Mouse (Mus musculus): Measurements from ENCODE around the gene Ecm1. TPM values are rescaled to one million over a fixed set of nuclear protein-coding genes. Genes with fewer than 3 reads are reported as not detected.
A peak's percentile ranks its signal among the peaks of the same experiment; 100 is the strongest.
"Not testable (repeated sequence)": the region's sequence is repeated elsewhere in the genome, so short reads cannot be mapped to it uniquely, and the experiment has no call there.

Gene Ecm1
- polyA plus RNA-seq, 1 experiment = 15.7 TPM

DNA sequence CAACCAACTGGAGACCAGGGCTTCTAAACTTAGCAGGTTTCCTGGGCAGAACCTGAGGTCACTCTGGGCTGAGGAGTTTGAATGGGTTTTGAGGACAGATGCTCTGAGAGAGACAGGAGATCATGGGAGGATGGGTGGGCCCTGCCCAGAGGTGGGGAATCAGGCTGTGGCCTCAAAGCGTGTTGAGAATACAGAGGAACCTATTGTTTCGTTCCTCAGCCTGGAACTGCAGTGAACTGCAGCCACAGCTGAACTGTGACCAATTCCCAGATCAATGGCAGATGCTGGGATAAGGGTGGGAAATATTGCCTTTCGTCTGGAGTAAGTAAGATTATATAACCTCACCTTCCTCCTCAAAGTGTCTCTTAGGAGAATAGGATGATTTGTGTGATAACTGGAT is 43.6 kb downstream of the Ecm1 start:
- TF ChIP-seq CTCF (IDR thresholded peaks at IDR 0.05; ENCODE audit: extremely low read depth, insufficient read depth, low read length) = no peak
- TF ChIP-seq POLR2A (IDR thresholded peaks at IDR 0.05; ENCODE audit: extremely low read depth, insufficient read depth, low read length) = no peak

DNA sequence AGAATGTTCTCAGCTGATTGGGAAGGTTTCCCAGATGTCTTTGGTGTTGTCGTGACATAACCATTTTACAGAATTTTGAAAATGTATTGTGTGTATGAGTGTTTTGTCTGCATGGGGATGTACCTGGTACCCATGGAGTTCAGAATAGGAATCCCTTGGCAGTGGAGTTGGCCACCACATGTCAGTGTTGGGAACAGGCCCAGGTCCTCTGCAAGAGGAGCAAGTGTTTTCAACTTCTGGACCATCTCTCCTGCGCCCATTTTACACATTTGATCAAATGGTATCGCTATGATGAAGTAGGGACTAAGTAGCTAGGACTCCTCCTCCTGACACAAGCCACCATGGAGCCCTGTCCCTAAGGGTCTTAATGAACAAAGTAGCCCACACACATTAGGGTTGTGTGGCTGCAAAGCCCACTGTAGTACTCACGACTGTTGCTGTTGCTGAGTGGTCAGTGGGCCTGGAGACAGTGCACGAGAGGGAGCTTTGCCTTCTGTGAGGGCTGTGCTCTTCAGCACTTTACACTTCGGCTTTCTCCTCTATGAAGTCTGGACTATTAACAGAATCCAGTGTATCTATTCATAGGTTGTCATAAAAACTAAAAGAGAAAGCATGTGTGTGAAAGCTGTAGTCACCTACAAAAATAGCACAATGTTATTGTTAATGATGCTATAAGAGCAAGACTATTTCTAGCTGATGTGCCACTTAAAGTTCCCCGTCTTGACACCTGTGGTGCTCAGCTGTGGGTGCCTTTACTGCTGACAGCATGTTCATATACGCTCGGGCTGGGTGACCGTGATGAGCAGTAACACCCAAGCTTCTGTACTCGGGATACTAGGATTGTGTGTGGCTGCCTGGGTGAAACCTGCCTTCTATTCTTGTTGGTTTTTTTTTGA is 44.3 kb downstream of the Ecm1 start:
- Histone ChIP-seq H3K4me1 (ENCODE audit: control insufficient read depth, insufficient read depth, low read length) (peaks cover 2% of the 10 kb centered on the region; the same call in 1 of the 2 replicates), H3K4me3 (ENCODE audit: insufficient read depth, low read length) (no peak overlapping the region), H3K27ac (ENCODE audit: insufficient read depth, low read length) (no peak overlapping the region)
- TF ChIP-seq CTCF (IDR thresholded peaks at IDR 0.05; ENCODE audit: extremely low read depth, insufficient read depth, low read length) = no peak
- no peak for TF ChIP-seq POLR2A (IDR thresholded peaks at IDR 0.05; ENCODE audit: extremely low read depth, insufficient read depth, low read length)

More for the DNA sequence above, 43.6 kb downstream of the Ecm1 start:
- Histone ChIP-seq H3K4me3 (ENCODE audit: insufficient read depth, low read length) (no peak overlapping the region), H3K27ac (ENCODE audit: insufficient read depth, low read length) (no peak overlapping the region), H3K4me1 (ENCODE audit: control insufficient read depth, insufficient read depth, low read length) (peaks cover 2% of the 10 kb centered on the region; the same call in 1 of the 2 replicates)

DNA sequence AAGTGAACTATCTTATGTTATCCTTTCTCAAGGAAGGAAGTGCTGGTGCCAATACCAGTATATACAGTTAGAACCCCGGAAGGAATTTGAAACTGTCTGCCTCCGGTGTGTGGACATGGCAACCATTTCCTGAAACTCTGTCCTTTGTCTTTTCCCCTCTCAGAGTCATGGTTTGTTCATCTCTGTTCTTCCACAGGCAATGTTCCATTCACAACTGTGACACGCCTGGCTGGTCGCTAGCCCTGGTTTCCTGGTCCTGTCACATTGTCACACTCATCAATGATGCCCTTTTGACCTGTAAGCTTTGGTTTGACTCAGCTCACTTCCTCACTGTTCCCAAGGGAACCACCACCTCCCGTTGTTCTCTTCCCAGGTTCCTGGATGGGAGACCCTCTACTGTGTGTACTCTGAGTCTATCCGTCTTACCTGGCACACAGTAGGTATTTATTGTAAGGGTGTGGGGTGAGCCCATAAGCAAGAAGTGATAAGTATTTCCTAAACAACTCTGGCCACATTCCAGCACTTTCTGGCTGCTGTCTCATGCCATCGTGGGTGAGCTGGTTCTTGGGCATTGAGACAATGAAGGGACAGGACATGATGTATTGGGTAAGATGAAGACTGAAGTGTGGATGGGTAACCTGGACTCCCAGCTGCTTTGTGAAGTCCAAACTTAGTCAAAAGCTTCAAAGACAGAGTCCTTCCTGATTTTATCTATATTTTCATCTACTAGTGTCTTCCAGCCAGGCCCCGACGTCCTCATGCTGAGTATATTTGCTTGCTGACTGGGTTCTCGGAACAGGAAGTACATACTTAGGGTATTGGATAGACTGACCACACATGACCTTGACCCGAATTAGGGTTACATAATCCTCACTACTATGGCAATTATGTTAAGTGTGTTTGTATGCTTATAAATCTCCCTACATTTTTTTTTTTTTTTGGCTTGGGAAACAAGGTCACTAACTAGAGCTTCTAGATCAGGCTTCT is 45.3 kb downstream of the Ecm1 start:
- Histone ChIP-seq H3K4me1 (ENCODE audit: control insufficient read depth, insufficient read depth, low read length) (peaks cover 2% of the 10 kb centered on the region; the same call in 1 of the 2 replicates), H3K4me3 (ENCODE audit: insufficient read depth, low read length) (no peak overlapping the region), H3K27ac (ENCODE audit: insufficient read depth, low read length) (no peak overlapping the region)
- no peak for TF ChIP-seq CTCF (IDR thresholded peaks at IDR 0.05; ENCODE audit: extremely low read depth, insufficient read depth, low read length)
- no peak for TF ChIP-seq POLR2A (IDR thresholded peaks at IDR 0.05; ENCODE audit: extremely low read depth, insufficient read depth, low read length)

- TF ChIP-seq CTCF (IDR thresholded peaks at IDR 0.05; ENCODE audit: extremely low read depth, insufficient read depth, low read length) (no peak), POLR2A (IDR thresholded peaks at IDR 0.05; ENCODE audit: extremely low read depth, insufficient read depth, low read length) (no peak)
- Histone ChIP-seq H3K4me1 (ENCODE audit: control insufficient read depth, insufficient read depth, low read length) (peaks cover 2% of the 10 kb centered on the region; the same call in 1 of the 2 replicates), H3K4me3 (ENCODE audit: insufficient read depth, low read length) (no peak overlapping the region), H3K27ac (ENCODE audit: insufficient read depth, low read length) (no peak overlapping the region)
Observed at GRCm38 (mm10) chr3:95692677-95693076, 46.7 kb downstream of the Ecm1 start.

DNA sequence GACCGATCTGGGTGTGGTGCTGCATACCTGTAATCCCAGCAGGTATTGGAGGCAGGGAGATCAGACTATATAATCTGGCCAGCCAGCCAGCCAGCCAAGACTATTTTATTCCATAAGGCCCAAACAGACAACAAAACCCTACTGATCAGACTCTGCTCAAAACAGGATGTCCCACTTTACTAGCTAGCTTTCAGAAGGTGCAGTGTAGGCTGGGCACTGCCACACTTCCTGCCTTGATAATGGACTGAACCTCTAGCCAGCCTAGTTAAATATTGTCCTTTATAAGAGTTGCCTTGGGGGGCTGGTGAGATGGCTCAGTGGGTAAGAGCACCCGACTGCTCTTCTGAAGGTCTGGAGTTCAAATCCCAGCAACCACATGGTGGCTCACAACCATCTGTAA is 48.8 kb downstream of the Ecm1 start:
- H3K4me1 ChIP-seq (ENCODE audit: control insufficient read depth, insufficient read depth, low read length); H3K27ac ChIP-seq (ENCODE audit: insufficient read depth, low read length); H3K4me3 ChIP-seq (ENCODE audit: insufficient read depth, low read length): not testable (repeated sequence)

DNA sequence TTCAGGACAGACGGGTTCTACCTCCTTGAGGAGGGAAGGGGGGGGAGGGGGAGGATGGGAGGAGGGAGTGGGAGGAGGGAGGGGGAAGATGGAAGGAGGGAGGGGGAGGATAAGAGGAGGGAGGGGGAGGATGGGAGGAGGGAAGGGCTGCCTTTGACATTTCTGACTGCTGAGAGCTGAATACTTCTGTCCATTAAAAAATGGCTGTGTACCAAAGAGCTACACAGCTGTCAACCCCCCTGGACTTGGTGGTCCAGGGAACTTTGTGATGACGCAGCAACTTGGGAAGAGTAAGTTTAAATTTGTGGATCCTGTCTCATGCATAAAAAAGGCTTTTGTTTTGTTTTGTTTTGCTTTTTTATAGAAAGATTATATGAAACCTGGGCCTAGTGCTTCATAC is 49.4 kb downstream of the Ecm1 start:
- Histone ChIP-seq H3K4me1 (ENCODE audit: control insufficient read depth, insufficient read depth, low read length) (peaks cover under 1% of the 10 kb centered on the region; the same call in 1 of the 2 replicates), H3K27ac (ENCODE audit: insufficient read depth, low read length) (no peak overlapping the region), H3K4me3 (ENCODE audit: insufficient read depth, low read length) (no peak overlapping the region)
- TF ChIP-seq CTCF (IDR thresholded peaks at IDR 0.05; ENCODE audit: extremely low read depth, insufficient read depth, low read length) (no peak), POLR2A (IDR thresholded peaks at IDR 0.05; ENCODE audit: extremely low read depth, insufficient read depth, low read length) (no peak)

DNA sequence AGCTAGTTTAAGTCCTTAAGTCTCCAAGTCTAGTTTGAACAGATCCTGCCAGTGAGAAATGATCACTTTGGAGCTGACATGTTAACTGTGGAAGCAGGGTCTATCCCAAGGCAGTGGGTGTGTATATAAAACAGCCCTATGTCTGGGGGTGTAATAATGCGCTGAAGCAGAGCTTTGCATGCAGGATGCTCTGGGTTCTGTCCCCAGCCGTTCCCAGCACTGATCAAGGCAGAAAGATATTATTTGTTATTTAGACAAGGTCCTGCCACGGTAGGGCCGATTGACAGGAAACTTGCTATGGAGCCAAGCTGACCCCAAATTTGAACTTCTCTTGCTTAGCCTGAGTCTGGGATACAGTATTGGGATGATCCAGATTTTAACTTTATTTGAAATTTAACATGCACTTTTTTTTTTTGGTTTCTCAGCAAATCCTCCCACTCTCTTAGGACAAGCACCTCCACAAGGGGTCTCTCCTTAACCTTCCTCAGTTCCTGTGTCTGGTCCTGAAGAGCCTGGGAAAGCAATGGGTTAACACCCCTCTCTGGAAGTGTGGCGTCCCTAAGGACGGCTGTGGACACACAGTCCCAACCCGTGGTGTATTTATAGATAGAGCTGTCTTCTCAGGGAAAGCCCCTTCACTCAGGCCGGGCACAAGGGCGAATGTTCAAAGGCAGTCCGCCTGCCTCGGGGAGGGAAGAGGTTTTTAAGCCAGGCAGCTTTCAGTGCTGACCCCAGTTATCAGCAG is 50.0 kb downstream of the Ecm1 start:
- Histone ChIP-seq H3K27ac (ENCODE audit: insufficient read depth, low read length) (no peak overlapping the region), H3K4me3 (ENCODE audit: insufficient read depth, low read length) (no peak overlapping the region), H3K4me1 (ENCODE audit: control insufficient read depth, insufficient read depth, low read length) (no peaks in the 10 kb centered on the region)
- no peak for TF ChIP-seq CTCF (IDR thresholded peaks at IDR 0.05; ENCODE audit: extremely low read depth, insufficient read depth, low read length)
- no peak for TF ChIP-seq POLR2A (IDR thresholded peaks at IDR 0.05; ENCODE audit: extremely low read depth, insufficient read depth, low read length)

DNA sequence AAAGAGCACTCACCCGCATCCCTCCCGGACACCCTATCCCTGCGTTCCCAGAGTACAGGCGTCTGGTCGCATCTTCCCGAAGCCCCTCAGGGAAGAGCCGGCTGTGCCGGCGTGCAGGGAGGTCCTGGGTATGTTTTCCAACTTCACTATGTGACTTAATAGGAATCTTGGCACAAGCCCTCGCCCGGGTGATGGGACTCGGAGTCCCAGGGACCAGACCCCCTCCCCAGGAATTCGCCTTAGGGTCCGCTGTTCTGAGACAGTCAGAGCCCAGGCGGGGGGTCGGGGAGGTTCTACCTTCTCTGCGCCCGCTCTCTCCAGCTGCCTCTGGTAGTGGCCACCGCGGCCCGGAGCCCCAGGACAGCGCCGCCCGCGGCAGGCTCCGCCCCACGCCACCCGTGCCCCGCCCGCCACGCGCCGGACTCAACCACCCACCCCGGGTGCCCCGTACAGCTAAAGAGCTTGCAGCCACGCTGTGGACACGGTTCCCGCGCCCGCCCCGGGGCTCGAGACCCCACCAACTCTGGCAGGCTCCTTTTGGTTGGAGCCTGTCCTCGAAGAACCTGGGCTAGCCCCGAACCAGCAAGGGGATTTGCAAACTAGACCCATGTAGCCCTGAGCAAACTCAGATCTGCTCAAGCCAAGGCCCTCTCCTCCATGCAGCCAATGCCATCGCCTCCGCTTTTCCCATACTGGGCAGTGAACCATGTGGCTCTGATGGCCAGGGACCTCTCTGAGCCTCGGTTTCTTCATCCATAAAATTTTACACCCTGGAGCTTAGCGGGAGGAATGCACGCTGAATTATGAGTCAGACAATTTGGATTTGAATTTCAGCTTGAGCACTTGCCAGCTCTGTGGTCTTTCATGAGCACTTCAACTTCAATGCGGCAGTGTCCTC is 51.6 kb downstream of the Ecm1 start, which contains the start of gene Adamtsl4:
Gene Adamtsl4 (minus strand): TSS at position 394 of the 898 bp plus-strand sequence.
- no peak within 1 kb of the TSS for H3K27ac ChIP-seq (ENCODE audit: insufficient read depth, low read length)

More for the DNA sequence above, 51.6 kb downstream of the Ecm1 start, which contains the start of gene Adamtsl4:
- no peak for TF ChIP-seq CTCF (IDR thresholded peaks at IDR 0.05; ENCODE audit: extremely low read depth, insufficient read depth, low read length)
- no peak for TF ChIP-seq POLR2A (IDR thresholded peaks at IDR 0.05; ENCODE audit: extremely low read depth, insufficient read depth, low read length)
- peak within 1 kb of the TSS; percentile 39 for H3K4me3 ChIP-seq (ENCODE audit: insufficient read depth, low read length)
- no peaks in the 10 kb centered on the region for H3K4me1 ChIP-seq (ENCODE audit: control insufficient read depth, insufficient read depth, low read length)
